Mouse (Mus musculus) neural tube, embryonic 14.5 days (tissue): ENCODE measurements at regions not wholly inside any gene's neighbourhood (a gene's known extent, or its start where the extent isn't known, plus 50 kb on each side); places are given as distances from the start of the nearest gene placed in this dataset.

Experiments used
- ATAC-seq: fragments of 200-750 bp; cut with Nextera tagmentation; 2 replicates; pipeline ENCODE4 v1.8.0; 2017; ENCODE audit warnings: low read depth, mild to moderate bottlenecking, moderate TSS enrichment, moderate library complexity
- H3K27ac ChIP-seq: fragments of 300-500 bp; sonication (generic); 2 replicates; pipeline ENCODE4 v1.5.1; 2014; ENCODE audit warnings: low read depth, mild to moderate bottlenecking, control low read depth, low read length, moderate library complexity, mixed read lengths
- H3K27me3 ChIP-seq: fragments of 300-500 bp; sonication (generic); 2 replicates; pipeline ENCODE4 v1.6.1; 2014; ENCODE audit warnings: low read length; ENCODE audit not compliant: control insufficient read depth, insufficient read depth
- H3K36me3 ChIP-seq: fragments of 300-500 bp; sonication (generic); 2 replicates; pipeline ENCODE4 v1.6.1; 2014; ENCODE audit warnings: low read length, mixed read lengths; ENCODE audit not compliant: control insufficient read depth, insufficient read depth
- H3K4me1 ChIP-seq: fragments of 300-500 bp; sonication (generic); 2 replicates; pipeline ENCODE4 v1.6.1; 2014; ENCODE audit warnings: low read length; ENCODE audit not compliant: control insufficient read depth, insufficient read depth
- H3K4me2 ChIP-seq: fragments of 300-500 bp; sonication (generic); 2 replicates; pipeline ENCODE4 v1.6.1; 2014; ENCODE audit warnings: mild to moderate bottlenecking, low read depth, low read length, control low read depth
- H3K4me3 ChIP-seq: fragments of 300-500 bp; sonication (generic); 2 replicates; pipeline ENCODE4 v1.5.1; 2014; ENCODE audit warnings: low read depth, low read length, control low read depth, mixed read lengths
- H3K9ac ChIP-seq: fragments of 300-500 bp; sonication (generic); replicated peaks from 2 replicates; pipeline ENCODE4 v1.6.1; 2014; ENCODE audit warnings: low read depth, mild to moderate bottlenecking, control low read depth, low read length, mixed read lengths
- H3K9me3 ChIP-seq: fragments of 300-500 bp; sonication (generic); 2 replicates; pipeline ENCODE4 v1.6.1; 2016; ENCODE audit warnings: low read length; ENCODE audit not compliant: control insufficient read depth
- WGBS: fragments of 180-500 bp; shearing (Covaris S2); extraction: QIAGEN DNeasy Blood & Tissue Kit; methylation state at CpG from one replicate; pipeline ENCODE4 v1.1.7; 2014; 5-methylcytosine and 5-hydroxymethylcytosine counted together

DNA sequence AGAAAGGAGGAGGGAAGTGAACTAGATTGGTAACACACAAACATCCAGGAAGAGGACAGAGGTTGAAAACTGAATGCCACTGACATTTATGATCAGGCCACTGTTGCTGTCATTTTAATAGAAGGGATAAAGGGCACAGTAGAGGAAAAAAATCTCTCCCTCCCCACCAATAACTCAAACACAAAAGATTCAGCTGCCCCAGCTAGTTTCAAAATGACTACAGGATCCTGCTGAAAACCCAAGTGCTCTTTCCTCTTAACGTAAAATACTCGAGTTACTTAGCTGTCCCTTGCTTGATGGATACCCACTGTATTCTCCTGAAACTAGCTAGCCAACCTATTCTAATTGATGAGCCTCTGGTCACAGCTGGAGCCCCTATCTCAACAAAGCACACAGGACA, 211.7 kb downstream of the Rps29 start:
- no peak for ATAC-seq
- 79% methylated on average over 2 of the region's 2 CpGs for WGBS
- no peak overlapping the region for H3K4me2 ChIP-seq
- no peak overlapping the region for H3K27ac ChIP-seq
- H3K36me3 ChIP-seq: no peaks in the 10 kb centered on the region
- H3K27me3 ChIP-seq: no peaks in the 10 kb centered on the region
- H3K9ac ChIP-seq: no peak overlapping the region
- H3K4me3 ChIP-seq: no peak overlapping the region
- H3K4me1 ChIP-seq: no peaks in the 10 kb centered on the region
- no peaks in the 10 kb centered on the region for H3K9me3 ChIP-seq

DNA sequence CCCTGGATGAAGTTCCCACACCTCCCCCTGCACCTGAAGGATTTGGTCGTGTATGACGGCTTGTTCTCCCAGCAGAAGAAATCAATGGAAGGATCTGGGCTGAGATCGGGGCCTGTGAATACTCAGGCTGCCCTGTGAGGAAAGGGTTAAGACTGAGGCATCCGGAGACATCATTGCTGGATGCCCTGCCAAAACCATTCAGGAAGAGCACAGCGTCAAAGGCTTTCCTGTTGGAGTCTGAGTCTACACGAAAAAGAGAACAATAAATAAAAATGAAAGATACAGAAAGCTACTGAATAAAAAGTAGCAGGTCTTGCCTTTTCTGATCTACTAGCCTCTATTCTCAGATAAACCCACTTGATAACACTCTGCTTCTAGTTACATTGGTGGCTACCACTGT, 248.4 kb downstream of the Rps29 start:
- Histone ChIP-seq H3K27me3 (no peaks in the 10 kb centered on the region), H3K4me2 (no peak overlapping the region), H3K36me3 (no peaks in the 10 kb centered on the region), H3K9me3 (no peaks in the 10 kb centered on the region), H3K9ac (no peak overlapping the region), H3K4me3 (no peak overlapping the region), H3K4me1 (no peaks in the 10 kb centered on the region), H3K27ac (no peak overlapping the region)
- WGBS: 33% methylated on average over 6 of the region's 6 CpGs
- ATAC-seq: no peak

DNA sequence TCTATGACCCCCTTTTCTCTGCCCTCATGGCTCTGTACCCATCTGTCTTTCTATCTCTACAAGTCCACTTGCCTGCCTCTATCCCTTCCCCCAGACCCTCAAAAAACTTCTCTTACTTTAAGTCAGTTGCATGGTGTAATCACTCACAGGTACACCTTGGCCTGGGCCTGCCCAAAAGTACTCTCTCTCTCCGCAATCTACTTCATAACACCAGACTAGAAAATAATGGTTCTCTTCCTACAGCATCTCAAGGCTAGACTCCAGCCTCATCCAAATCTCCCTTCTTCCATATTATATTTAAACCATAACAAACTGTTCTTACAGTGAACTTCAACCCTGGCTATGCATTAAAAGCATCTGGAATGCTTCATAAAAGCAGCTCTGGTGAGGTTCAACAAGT, 254.2 kb downstream of the Rps29 start:
- ATAC-seq: no peak
- Histone ChIP-seq H3K9me3 (no peaks in the 10 kb centered on the region), H3K4me1 (no peaks in the 10 kb centered on the region), H3K27ac (no peak overlapping the region), H3K27me3 (no peaks in the 10 kb centered on the region), H3K9ac (no peak overlapping the region), H3K4me2 (no peak overlapping the region), H3K36me3 (no peaks in the 10 kb centered on the region), H3K4me3 (no peak overlapping the region)
- WGBS: 100% methylated on average over 1 of the region's 1 CpGs

DNA sequence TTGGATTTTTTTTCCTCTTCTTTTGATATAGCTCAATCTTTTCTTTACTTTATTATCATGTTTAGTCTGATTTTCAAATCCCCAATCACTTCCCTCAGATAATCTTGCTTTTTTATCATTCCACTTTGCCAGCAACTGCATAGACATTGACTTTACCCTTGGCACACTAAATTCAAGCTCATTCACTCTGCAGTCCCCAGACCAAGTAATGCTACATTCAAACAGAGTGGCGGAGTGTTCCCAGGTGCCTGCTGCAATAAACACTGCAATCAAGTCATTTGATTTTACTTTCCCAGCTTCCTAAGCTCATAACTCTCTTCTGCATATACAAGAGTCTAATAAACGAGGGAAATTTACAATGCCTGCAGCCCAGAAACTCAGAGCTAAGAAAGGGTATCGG, 269.8 kb downstream of the Rps29 start:
- Histone ChIP-seq H3K27me3 (no peaks in the 10 kb centered on the region), H3K9me3 (no peaks in the 10 kb centered on the region), H3K36me3 (no peaks in the 10 kb centered on the region), H3K27ac (no peak overlapping the region), H3K9ac (no peak overlapping the region), H3K4me3 (no peak overlapping the region), H3K4me2 (no peak overlapping the region), H3K4me1 (no peaks in the 10 kb centered on the region)
- 46% methylated on average over 3 of the region's 3 CpGs for whole genome bisulfite sequencing
- peak; percentile 56; the same call in 1 of the 2 replicates for ATAC-seq

DNA sequence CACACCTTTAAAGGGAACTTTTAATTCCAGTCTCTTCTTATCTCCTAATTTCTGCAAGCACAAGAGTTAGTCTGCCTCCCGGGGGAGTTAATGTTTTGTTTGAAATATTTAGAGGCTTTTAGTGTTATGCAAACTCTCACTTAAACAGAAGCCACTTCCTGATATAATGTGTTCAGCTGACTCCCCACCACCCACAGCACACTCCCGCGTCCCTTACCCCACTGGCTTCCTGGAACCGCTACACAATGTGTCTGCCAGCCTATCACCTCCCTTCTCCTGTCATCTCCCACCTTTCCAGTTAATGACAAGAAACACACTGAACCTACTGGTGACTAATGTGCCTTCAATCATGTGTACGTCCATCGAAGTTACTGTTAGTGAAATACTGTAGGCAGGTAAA, 276.5 kb downstream of the Rps29 start:
- H3K36me3 ChIP-seq: no peaks in the 10 kb centered on the region
- no peaks in the 10 kb centered on the region for H3K9me3 ChIP-seq
- H3K4me1 ChIP-seq: no peaks in the 10 kb centered on the region
- WGBS: 88% methylated on average over 6 of the region's 6 CpGs
- no peak overlapping the region for H3K9ac ChIP-seq
- no peaks in the 10 kb centered on the region for H3K27me3 ChIP-seq
- no peak overlapping the region for H3K27ac ChIP-seq
- ATAC-seq: no peak
- no peak overlapping the region for H3K4me3 ChIP-seq
- no peak overlapping the region for H3K4me2 ChIP-seq

DNA sequence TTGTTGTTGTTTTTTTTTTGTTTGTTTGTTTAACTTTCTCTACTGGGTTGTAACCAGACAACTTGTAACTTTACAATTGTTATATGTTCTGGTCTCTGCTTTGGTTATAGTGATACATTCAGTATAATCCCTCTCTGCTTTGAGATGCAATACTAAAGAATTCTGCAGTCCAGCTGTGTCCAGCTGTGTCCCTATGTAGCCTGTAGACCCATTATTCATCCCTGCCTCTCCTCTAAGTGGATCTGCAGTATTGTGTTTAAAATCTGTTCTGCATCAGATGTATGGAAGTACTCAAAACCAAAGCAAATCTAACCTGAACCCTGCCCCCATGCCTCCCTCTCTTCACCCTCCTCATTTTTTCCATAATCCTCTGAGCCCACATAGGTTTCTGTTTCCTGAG, 279.6 kb downstream of the Rps29 start:
- Histone ChIP-seq H3K9ac (no peak overlapping the region), H3K27ac (no peak overlapping the region), H3K4me3 (no peak overlapping the region), H3K4me2 (no peak overlapping the region), H3K9me3 (no peaks in the 10 kb centered on the region), H3K4me1 (no peaks in the 10 kb centered on the region), H3K36me3 (no peaks in the 10 kb centered on the region), H3K27me3 (no peaks in the 10 kb centered on the region)
- no peak for ATAC-seq

DNA sequence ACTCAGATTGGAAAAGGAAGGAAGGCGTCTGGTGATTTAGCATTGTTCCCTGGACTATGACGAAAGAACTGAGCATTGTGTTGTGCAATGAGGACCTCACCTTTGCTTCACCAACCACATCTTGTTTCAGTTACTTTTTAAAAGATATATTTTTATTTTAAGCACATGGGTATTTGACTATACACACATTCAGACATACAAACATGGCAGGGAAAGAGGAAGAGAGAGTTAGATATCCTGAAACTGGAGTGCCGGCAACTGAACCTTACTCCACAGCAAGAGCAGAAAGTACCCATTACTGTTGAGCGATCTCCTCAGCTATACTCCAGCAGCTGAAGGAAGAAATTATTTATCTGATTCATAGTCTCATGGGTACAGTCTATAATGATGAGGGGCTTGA, 287.7 kb downstream of the Rps29 start:
- Histone ChIP-seq H3K36me3 (no peaks in the 10 kb centered on the region), H3K4me1 (no peaks in the 10 kb centered on the region), H3K9ac (no peak overlapping the region), H3K27me3 (no peaks in the 10 kb centered on the region), H3K4me3 (no peak overlapping the region), H3K9me3 (no peaks in the 10 kb centered on the region), H3K27ac (no peak overlapping the region), H3K4me2 (no peak overlapping the region)
- 96% methylated on average over 4 of the region's 4 CpGs for WGBS
- no peak for ATAC-seq

DNA sequence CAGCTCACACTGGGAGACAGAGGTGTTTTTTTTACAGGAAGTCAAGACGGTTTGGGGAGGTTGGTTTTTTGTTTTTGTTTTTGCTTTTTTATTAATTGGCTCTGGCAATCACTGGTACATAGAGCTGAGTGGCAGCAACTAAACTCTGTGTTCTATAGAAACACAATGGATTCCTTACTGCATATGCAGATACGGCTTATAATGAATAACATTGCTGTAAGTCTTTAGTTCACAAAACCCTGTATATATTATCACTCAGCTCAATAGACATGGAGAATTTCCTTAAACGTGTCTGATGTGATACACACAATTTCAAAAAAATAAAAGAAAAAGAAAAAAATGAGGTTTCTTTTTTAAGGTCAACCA, 296.0 kb downstream of the Rps29 start:
- no peak overlapping the region for H3K9ac ChIP-seq
- no peak overlapping the region for H3K27ac ChIP-seq
- H3K36me3 ChIP-seq: no peaks in the 10 kb centered on the region
- no peak for ATAC-seq
- H3K27me3 ChIP-seq: no peaks in the 10 kb centered on the region
- H3K4me1 ChIP-seq: no peaks in the 10 kb centered on the region
- WGBS: 71% methylated on average over 3 of the region's 3 CpGs
- H3K4me2 ChIP-seq: no peak overlapping the region
- H3K9me3 ChIP-seq: no peaks in the 10 kb centered on the region
- no peak overlapping the region for H3K4me3 ChIP-seq

DNA sequence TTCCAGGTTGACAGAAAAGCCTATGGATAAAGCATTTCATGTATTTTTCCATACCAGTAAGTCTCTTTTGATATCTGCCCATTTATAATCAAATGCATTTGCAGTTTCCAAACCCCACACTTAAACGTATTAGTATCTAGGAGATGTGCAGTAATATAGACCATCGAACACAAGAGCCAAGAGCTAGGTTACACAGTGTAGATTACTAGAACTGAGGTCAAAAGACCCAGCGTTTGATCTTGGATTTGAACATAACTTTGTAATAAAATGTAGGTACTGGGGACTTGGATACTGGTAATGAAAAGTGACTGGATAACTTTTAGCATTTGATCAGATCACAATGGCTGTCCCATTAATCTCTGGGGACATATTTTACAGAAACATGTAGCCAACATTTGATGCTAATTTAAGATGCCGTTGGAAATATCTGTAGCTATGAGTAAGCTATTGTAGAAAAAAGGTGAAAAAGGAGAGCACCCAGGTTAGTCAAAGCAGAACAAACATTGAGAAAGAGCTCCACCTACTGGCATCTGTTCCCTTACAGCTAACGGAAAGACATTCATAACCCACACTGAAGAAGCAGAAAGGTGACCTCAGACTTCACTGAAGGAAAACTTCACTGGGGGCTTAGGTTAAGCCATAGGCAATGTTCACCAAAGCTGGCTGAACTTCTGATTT, 296.5 kb downstream of the Rps29 start:
- Histone ChIP-seq H3K27me3 (no peaks in the 10 kb centered on the region), H3K9ac (no peak overlapping the region), H3K9me3 (no peaks in the 10 kb centered on the region), H3K4me1 (no peaks in the 10 kb centered on the region), H3K4me3 (no peak overlapping the region), H3K27ac (no peak overlapping the region), H3K4me2 (no peak overlapping the region), H3K36me3 (no peaks in the 10 kb centered on the region)
- peak; percentile 84 for ATAC-seq
- WGBS: 49% methylated on average over 5 of the region's 5 CpGs

DNA sequence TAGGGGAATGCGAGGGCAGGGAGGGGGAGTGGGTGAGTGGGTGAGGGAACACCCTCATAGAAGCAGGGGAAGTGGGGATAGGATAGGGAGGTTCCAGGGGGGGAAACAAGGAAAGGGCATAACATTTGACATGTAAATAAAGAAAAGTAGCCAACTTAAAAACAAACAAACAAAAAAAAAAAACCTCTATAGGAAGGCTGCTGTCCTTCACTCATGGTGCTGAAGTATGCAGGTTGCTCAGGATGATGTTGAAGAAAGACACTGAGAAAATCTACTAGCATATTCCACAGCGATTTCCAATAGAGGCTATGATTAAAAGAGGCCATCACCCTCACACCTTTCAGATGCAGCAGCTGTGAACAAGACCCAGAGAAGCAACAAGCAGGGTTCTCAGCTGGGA, 298.7 kb downstream of the Rps29 start:
- Histone ChIP-seq H3K4me2 (no peak overlapping the region), H3K4me3 (no peak overlapping the region), H3K9ac (no peak overlapping the region), H3K9me3 (no peaks in the 10 kb centered on the region), H3K36me3 (no peaks in the 10 kb centered on the region), H3K27me3 (no peaks in the 10 kb centered on the region), H3K27ac (no peak overlapping the region), H3K4me1 (no peaks in the 10 kb centered on the region)
- ATAC-seq: no peak
- 61% methylated on average over 2 of the region's 2 CpGs for WGBS
